Mouse (Mus musculus): ENCODE measurements around the gene Denr. TPM values are rescaled to one million over a fixed set of nuclear protein-coding genes. Genes with fewer than 3 reads are reported as not detected.

Gene Denr
- polyA plus RNA-seq, 1 experiment from 2014 or later, result 145 TPM

GRCm38 (mm10) chr5:123957213-123957612, 50.2 kb downstream of the Denr start:
- Histone ChIP-seq H3K4me3 (replicated peaks) (no peak overlapping the region), H3K9ac (no peak overlapping the region), H3K27ac (no peak overlapping the region), H3K36me3 (no peaks in the 10 kb centered on the region), H3K4me2 (no peak overlapping the region), H3K27me3 (no peaks in the 10 kb centered on the region), H3K4me1 (no peaks in the 10 kb centered on the region), H3K9me3 (replicated peaks) (no peaks in the 10 kb centered on the region)
- ATAC-seq (replicated peaks; ENCODE audit: low FRiP score), result no peak
- WGBS, result 89% methylated on average over 8 of the region's 8 CpGs

GRCm38 (mm10) chr5:123959018-123959417, 52.0 kb downstream of the Denr start:
- no peaks in the 10 kb centered on the region for H3K9me3 ChIP-seq (replicated peaks)
- H3K27ac ChIP-seq, result no peak overlapping the region
- 63% methylated on average over 3 of the region's 3 CpGs for WGBS
- H3K4me3 ChIP-seq (replicated peaks), result no peak overlapping the region
- no peak overlapping the region for H3K9ac ChIP-seq
- no peaks in the 10 kb centered on the region for H3K4me1 ChIP-seq
- H3K27me3 ChIP-seq, result no peaks in the 10 kb centered on the region
- H3K36me3 ChIP-seq, result no peaks in the 10 kb centered on the region
- H3K4me2 ChIP-seq, result no peak overlapping the region
- ATAC-seq (replicated peaks; ENCODE audit: low FRiP score), result no peak

- Histone ChIP-seq H3K27me3 (no peaks in the 10 kb centered on the region), H3K4me3 (replicated peaks) (no peak overlapping the region), H3K27ac (no peak overlapping the region), H3K36me3 (no peaks in the 10 kb centered on the region), H3K9ac (no peak overlapping the region), H3K9me3 (replicated peaks) (no peaks in the 10 kb centered on the region), H3K4me2 (no peak overlapping the region), H3K4me1 (no peaks in the 10 kb centered on the region)
- ATAC-seq (replicated peaks; ENCODE audit: low FRiP score), result no peak
- WGBS, result 56% methylated on average over 8 of the region's 8 CpGs
These were observed 53.2 kb downstream of the Denr start for GRCm38 (mm10) chr5:123960129-123960528.

- no peak overlapping the region for H3K4me2 ChIP-seq
- H3K27ac ChIP-seq, result no peak overlapping the region
- no peak overlapping the region for H3K9ac ChIP-seq
- H3K4me3 ChIP-seq (replicated peaks), result no peak overlapping the region
- H3K4me1 ChIP-seq, result no peaks in the 10 kb centered on the region
- no peak for ATAC-seq (replicated peaks; ENCODE audit: low FRiP score)
- 82% methylated on average over 12 of the region's 12 CpGs for WGBS
- no peaks in the 10 kb centered on the region for H3K9me3 ChIP-seq (replicated peaks)
- no peaks in the 10 kb centered on the region for H3K36me3 ChIP-seq
- H3K27me3 ChIP-seq, result no peaks in the 10 kb centered on the region
These were observed 54.1 kb downstream of the Denr start for GRCm38 (mm10) chr5:123961046-123961445.

GRCm38 (mm10) chr5:123964208-123964607, 57.2 kb downstream of the Denr start:
- Histone ChIP-seq H3K9ac (no peak overlapping the region), H3K36me3 (no peaks in the 10 kb centered on the region), H3K27ac (no peak overlapping the region; the same call in 1 of the 2 replicates), H3K4me2 (no peak overlapping the region), H3K27me3 (no peaks in the 10 kb centered on the region), H3K4me3 (replicated peaks) (no peak overlapping the region), H3K9me3 (replicated peaks) (no peaks in the 10 kb centered on the region), H3K4me1 (0 out of 2 replicates have a peak, but pooled peaks cover 4% of the 10 kb centered on the region)
- ATAC-seq (replicated peaks; ENCODE audit: low FRiP score), result no peak
- WGBS, result 93% methylated on average over 4 of the region's 4 CpGs

- WGBS, result 78% methylated on average over 2 of the region's 2 CpGs
- ATAC-seq (replicated peaks; ENCODE audit: low FRiP score), result no peak
- Histone ChIP-seq H3K36me3 (no peaks in the 10 kb centered on the region), H3K4me3 (replicated peaks) (no peak overlapping the region), H3K9me3 (replicated peaks) (no peaks in the 10 kb centered on the region), H3K27me3 (no peaks in the 10 kb centered on the region; the same call in 1 of the 2 replicates), H3K27ac (no peak overlapping the region), H3K4me1 (0 out of 2 replicates have a peak, but pooled peaks cover 7% of the 10 kb centered on the region), H3K9ac (no peak overlapping the region), H3K4me2 (no peak overlapping the region)
These were observed 59.8 kb downstream of the Denr start for GRCm38 (mm10) chr5:123966759-123967158.

GRCm38 (mm10) chr5:123968468-123968867, 61.5 kb downstream of the Denr start:
- 64% methylated on average over 5 of the region's 5 CpGs for WGBS
- peaks cover 10% of the 10 kb centered on the region for H3K4me1 ChIP-seq
- H3K4me2 ChIP-seq, result no peak overlapping the region
- no peak overlapping the region for H3K9ac ChIP-seq
- no peak overlapping the region for H3K4me3 ChIP-seq (replicated peaks)
- H3K9me3 ChIP-seq (replicated peaks), result no peaks in the 10 kb centered on the region
- no peaks in the 10 kb centered on the region; the same call in 1 of the 2 replicates for H3K27me3 ChIP-seq
- no peak overlapping the region for H3K27ac ChIP-seq
- no peaks in the 10 kb centered on the region for H3K36me3 ChIP-seq
- no peak for ATAC-seq (replicated peaks; ENCODE audit: low FRiP score)

- H3K36me3 ChIP-seq, result no peaks in the 10 kb centered on the region
- H3K4me3 ChIP-seq (replicated peaks), result no peak overlapping the region
- H3K4me1 ChIP-seq, result peaks cover 14% of the 10 kb centered on the region
- no peak overlapping the region for H3K4me2 ChIP-seq
- no peak overlapping the region for H3K27ac ChIP-seq
- no peak for ATAC-seq (replicated peaks; ENCODE audit: low FRiP score)
- H3K27me3 ChIP-seq, result no peaks in the 10 kb centered on the region; the same call in 1 of the 2 replicates
- 62% methylated on average over 8 of the region's 8 CpGs for WGBS
- H3K9ac ChIP-seq, result no peak overlapping the region
- H3K9me3 ChIP-seq (replicated peaks), result no peaks in the 10 kb centered on the region
These were observed 62.2 kb downstream of the Denr start for GRCm38 (mm10) chr5:123969216-123969615.

GRCm38 (mm10) chr5:123970576-123970975, 63.6 kb downstream of the Denr start:
- Histone ChIP-seq H3K4me2 (no peak overlapping the region), H3K4me3 (replicated peaks) (no peak overlapping the region), H3K9me3 (replicated peaks) (no peaks in the 10 kb centered on the region), H3K4me1 (peaks cover 26% of the 10 kb centered on the region), H3K9ac (no peak overlapping the region), H3K27me3 (peaks cover 2% of the 10 kb centered on the region; the same call in 1 of the 2 replicates), H3K27ac (no peak overlapping the region), H3K36me3 (no peaks in the 10 kb centered on the region)
- WGBS, result 89% methylated on average over 4 of the region's 4 CpGs
- no peak for ATAC-seq (replicated peaks; ENCODE audit: low FRiP score)

GRCm38 (mm10) chr5:123972453-123972852, 65.5 kb downstream of the Denr start:
- H3K9ac ChIP-seq, result no peak overlapping the region
- peaks cover 45% of the 10 kb centered on the region for H3K4me1 ChIP-seq
- no peak for ATAC-seq (replicated peaks; ENCODE audit: low FRiP score)
- H3K4me3 ChIP-seq (replicated peaks), result no peak overlapping the region
- no peak overlapping the region for H3K4me2 ChIP-seq
- H3K27me3 ChIP-seq, result peaks cover 2% of the 10 kb centered on the region; the same call in 1 of the 2 replicates
- H3K36me3 ChIP-seq, result no peaks in the 10 kb centered on the region
- H3K27ac ChIP-seq, result no peak overlapping the region
- WGBS, result 77% methylated on average over 6 of the region's 6 CpGs
- no peaks in the 10 kb centered on the region for H3K9me3 ChIP-seq (replicated peaks)

- ATAC-seq (replicated peaks; ENCODE audit: low FRiP score), result peak; percentile 77
- under 1% methylated on average over 93 of the region's 106 CpGs for WGBS
- Histone ChIP-seq H3K27ac (peak within 1 kb of the TSS; percentile 83), H3K9me3 (replicated peaks) (no peaks in the 10 kb centered on the region), H3K4me3 (replicated peaks) (peak within 1 kb of the TSS; percentile 79), H3K36me3 (no peaks in the 10 kb centered on the region), H3K9ac (peak within 1 kb of the TSS; percentile 73), H3K4me1 (peaks cover 56% of the 10 kb centered on the region), H3K4me2 (peak within 1 kb of the TSS; percentile 92), H3K27me3 (peaks cover 2% of the 10 kb centered on the region; the same call in 1 of the 2 replicates)
These were observed 66.6 kb downstream of the Denr start, which contains the start of gene Hip1r for GRCm38 (mm10) chr5:123973299-123974178. Gene Hip1r, plus strand, starts transcription at chr5:123973628.

GRCm38 (mm10) chr5:123974179-123974485, 67.2 kb downstream of the Denr start:
- peak overlapping the region; percentile 73 for H3K9ac ChIP-seq
- ATAC-seq (replicated peaks; ENCODE audit: low FRiP score), result no peak
- H3K9me3 ChIP-seq (replicated peaks), result no peaks in the 10 kb centered on the region
- H3K4me3 ChIP-seq (replicated peaks), result peak overlapping the region; percentile 79
- peak overlapping the region; percentile 72 for H3K27ac ChIP-seq
- H3K36me3 ChIP-seq, result no peaks in the 10 kb centered on the region
- peaks cover 56% of the 10 kb centered on the region for H3K4me1 ChIP-seq
- WGBS, result under 1% methylated on average over 14 of the region's 14 CpGs
- H3K27me3 ChIP-seq, result peaks cover 2% of the 10 kb centered on the region; the same call in 1 of the 2 replicates
- peak overlapping the region; percentile 92 for H3K4me2 ChIP-seq

Data from kidney, embryonic 15.5 days (tissue).